Mouse (Mus musculus) thymus, postnatal 36 days (tissue): Measurements from ENCODE around the gene Arpin.

ENCODE experiments used
- DNase-seq, 2 experiments: peaks; one replicate each; pipeline ENCODE4 v3.0.0; 2022; ENCODE audit warnings: mixed read lengths in 2 of 2

The Arpin gene

DNA sequence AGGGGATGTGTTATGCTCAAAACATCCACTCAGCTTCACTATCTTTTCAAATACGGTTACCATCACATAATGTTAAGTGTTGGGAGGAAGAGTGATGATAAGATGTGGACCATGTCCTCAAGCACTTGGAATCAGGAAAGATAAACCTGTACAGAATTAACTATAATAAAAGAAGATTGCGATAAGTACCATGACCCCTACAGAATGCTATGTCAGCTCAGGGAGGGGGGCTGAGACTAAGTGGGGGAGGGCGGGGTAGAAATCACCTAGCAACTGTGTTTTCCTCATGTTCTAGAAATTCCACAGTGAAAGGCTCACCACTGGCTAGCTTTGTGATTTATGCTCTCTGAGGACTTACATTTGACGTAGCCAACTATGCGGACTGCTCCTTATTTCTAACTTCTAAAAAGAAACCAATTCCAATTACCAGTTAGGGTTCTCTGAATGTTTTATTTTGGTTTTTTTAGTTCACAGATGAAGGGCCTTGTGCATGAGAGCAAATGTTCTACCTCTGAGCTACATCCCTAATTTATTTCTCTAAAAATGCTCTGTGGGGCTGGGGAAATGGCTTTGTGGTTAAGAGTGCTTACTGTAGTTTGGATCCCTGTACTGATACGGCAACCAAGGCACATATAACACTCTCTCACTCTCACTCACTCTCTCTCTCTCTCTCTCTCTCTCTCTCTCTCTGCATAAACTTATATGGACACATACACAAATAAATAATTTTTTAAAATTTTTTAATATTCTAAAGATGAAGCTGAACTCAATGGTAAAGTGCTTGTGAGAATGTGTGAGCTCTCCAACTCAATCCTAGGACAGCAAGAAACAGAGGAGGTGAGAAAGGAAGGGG is 42.4 kb downstream of the Arpin start:
- DNase-seq, result no peak

DNA sequence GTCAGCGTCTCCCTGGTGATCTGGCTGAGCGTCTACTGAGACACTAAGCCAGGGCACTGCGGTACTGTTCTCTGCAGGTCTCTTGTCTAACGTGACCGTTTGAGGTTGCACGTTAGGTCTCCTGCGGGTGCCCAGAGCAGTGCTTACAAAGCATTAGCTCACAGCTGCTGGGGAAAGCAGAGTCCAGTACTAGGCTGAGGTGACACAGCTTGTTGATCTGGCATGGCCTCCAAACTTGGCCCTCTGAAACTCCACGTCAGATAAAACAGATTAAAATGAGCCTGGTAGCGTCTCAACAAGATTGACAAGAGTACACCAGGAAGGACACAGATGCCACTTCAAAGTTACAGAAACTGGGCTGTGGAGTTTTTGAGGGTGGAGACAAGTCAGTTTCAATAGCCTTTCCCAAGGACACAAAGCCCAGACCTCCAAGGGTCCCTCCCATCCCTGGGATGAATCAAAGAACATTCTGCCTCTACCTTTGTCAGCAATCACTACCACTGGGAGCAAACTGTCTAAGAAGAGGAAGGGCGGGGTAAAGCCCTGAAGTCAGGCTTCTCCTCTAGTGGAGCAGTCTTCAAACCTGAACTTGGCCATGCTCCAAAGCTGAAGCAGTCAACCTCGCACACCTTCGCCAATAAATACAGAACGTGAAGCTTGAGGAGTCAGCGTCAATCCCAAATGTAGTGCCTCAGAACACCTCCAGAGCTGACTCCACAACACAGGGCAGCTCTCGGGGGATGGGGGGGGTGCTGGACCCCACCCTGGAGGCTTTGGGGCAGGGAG is 44.5 kb downstream of the Arpin start:
- DNase-seq, result no peak

DNA sequence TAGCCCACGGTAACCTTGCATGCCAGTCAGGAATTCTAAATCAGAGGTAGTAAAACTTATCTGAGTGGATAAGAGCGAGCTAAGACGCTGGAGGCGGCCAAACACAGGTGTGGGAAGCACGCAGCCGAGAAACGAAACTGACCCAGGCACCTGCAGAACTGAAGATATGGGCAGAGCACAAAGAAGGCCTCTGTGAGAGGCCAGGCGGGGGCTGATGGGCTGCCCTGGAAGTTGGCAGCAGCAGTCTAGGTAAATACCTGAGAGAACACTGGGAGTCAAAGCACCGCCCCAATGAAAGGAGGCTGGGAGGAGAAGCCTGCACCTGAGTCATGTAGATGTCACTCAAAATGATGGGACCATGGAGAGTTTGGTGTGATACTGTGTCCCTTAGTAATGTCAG is 46.6 kb downstream of the Arpin start:
- DNase-seq, result no peak

DNA sequence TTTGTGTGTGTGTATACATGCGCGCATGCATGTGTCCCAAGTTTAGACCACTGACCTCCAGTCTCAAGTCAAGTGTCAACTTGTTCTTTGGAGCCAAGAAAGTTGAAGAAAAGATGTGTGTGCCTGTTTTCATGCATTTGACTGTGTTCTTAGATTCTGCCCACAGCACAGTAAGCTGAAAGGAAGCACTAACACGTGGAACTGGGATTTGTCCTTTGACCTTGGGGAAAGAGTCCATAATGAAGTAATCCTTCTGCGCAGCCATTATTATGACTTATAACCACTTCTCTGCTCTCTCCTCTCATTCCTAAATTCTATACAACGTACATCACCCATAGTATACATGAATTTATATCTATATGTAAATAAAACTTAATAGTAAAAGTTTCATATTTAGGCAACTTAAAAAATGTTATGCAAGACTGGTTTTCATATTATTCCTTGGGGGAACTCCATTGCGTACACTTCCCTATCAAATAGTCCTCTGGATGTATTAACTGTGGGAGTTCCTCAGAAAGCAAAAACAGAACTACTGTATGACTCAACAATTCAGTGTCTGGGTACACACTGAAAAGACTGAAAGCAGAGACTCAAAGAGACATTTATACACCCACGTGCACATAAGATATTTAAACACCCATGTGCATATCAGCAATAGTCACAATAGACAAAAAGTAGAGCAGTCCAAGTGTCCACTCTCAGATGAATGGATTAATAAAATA is 51.4 kb downstream of the Arpin start:
- DNase-seq, result no peak

DNA sequence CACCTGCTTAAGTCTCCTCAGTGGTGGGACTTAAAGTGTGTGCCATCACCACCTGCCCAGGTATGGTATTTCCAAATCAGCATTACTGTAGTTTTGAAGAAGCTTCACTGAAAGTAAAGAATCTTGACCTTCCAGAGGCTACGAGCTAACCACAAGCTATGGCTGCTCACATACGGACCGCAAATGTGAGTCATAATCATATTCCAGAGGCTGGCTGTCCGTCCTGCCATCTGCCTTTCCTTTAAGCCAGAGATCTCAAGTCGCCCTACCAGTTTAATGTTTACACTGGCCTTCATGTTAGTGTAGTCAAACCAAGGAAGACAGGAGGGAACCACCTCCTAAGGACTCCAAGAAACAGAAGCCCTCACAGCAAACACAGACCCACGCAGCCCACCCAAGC is 53.3 kb downstream of the Arpin start:
- no peak for DNase-seq

DNA sequence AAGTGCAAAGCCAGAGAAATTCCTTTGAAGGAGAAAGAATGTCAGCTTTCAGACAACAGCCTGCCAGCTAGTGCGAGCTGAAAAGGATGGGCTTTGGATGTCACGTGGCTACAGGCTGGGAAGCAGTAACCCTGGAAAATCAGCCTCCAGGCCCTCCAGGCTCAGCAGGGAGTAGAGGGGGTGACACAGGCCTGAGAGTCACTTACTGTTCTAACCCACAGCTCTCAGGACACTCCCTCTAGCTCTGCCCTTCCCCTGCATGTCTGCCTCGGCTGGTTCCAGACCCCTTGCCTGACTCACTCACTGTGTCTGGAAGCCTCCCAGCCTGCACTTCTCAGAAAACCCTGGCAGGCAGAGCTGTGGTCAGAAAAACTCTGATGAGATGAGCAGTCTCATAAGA is 54.2 kb downstream of the Arpin start:
- DNase-seq, result no peak

DNA sequence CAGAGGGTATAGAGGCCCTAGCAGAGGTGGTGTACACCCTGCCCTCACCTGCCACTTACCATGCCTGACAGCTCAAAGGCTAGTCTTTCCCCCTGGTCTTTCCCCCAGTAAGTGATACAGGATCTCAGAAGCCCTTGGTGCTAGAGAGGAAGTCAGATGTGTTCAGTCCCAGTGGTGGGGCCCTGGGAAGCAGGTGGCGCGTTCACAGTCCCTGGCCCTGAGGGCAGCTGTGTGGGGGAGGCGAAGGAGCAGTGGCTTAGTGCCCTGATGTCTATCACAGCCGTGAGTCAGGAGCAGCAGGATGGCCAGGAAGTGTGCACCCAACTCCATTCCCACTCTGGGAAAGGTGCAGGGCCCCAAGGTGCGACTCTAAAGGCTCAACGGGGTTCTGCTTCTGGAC is 55.1 kb downstream of the Arpin start:
- DNase-seq, result no peak

DNA sequence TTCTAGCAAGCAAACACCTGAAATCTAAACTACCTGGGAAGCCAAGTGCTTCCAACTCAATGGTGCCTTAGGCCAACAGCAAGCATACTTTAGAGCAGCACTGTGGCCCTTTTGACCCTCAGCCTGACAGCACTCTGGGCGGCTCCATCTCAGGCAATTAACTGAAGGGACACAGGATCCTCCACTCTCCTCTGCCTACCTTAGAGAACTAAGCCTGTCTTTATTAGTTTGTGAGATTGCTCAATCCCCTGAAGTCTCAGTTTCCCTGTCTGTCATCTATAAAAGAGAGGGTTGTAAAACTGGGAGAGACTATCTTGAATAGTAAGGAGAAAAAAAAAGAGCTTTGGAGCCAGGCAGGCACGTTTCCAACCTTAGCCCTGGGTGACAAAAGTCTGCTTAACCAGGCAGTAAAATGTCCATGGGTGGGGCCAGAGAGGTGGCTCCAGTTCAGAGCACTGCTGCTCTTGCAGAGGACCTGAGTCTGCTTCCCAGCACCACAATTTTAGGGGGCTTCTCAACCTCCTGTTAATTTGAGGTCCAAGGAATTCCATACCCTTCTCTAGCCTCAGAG is 56.6 kb downstream of the Arpin start:
- no peak for DNase-seq
